Mouse (Mus musculus) megakaryocyte, embryonic 14.5 days (primary cell): ENCODE data around the gene Hoxc11. TPM values are rescaled to one million over a fixed set of nuclear protein-coding genes. Genes with fewer than 3 reads are reported as not detected.
A peak's percentile ranks its signal among the peaks of the same experiment; 100 is the strongest.

Experiments used
- H3K27me3 ChIP-seq: replicated peaks from 2 replicates; pipeline ENCODE3; 2012; ENCODE audit warnings: inconsistent platforms
- H3K36me3 ChIP-seq: replicated peaks from 2 replicates; pipeline ENCODE3; 2012; ENCODE audit warnings: low read length, inconsistent platforms, mixed read lengths
- H3K4me1 ChIP-seq: 2 replicates; pipeline ENCODE4 v1.6.1; 2012; ENCODE audit warnings: inconsistent platforms
- H3K4me3 ChIP-seq: replicated peaks from 2 replicates; pipeline ENCODE3; 2012; ENCODE audit warnings: moderate library complexity, mild to moderate bottlenecking, inconsistent platforms
- H3K9me3 ChIP-seq: 2 replicates; pipeline ENCODE4 v1.6.1; 2012; ENCODE audit warnings: inconsistent platforms
- FLI1 ChIP-seq: IDR thresholded peaks from 2 replicates; pipeline ENCODE4 v1.6.1; 2012; ENCODE audit warnings: low read length, inconsistent platforms, mixed read lengths
- GATA1 ChIP-seq: IDR thresholded peaks from 3 replicates; pipeline ENCODE4 v1.6.1; 2012; ENCODE audit warnings: mixed read lengths, low read length, inconsistent platforms, borderline replicate concordance
- polyA plus RNA-seq: library from polyadenylated mRNA; stranded (reverse); fragments of >175 nt; gene quantifications from 2 replicates; pipeline ENCODE4 v1.2.3, GENCODE M21; 2012; ENCODE audit warnings: low replicate concordance; ENCODE audit not compliant: insufficient read depth

Hoxc11 gene
- polyA plus RNA-seq, 1 experiment: not detected

DNA sequence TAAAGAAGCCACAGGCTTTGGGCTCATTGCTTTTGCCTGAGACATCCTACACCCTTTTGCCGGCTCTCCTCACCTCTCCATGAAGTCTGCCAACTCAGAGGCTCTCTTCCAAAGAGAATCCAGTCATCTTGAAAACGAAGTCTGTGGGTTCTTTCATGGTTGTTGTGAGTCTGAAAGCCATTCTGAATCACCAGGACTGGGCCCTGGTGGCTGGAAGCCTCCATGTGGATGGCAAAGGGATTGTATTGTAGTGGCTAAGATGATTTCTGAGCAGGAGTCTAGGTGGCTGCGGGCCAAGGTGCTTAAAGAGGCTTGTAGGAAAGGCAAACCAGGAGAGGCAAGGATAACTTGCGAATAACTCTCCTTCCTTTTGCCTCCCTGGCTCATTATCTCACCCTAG is 47.9 kb downstream of the Hoxc11 start:
- peaks cover 99% of the 10 kb centered on the region for H3K27me3 ChIP-seq
- H3K4me1 ChIP-seq: peaks cover 28% of the 10 kb centered on the region
- H3K9me3 ChIP-seq: no peaks in the 10 kb centered on the region; the same call in 1 of the 2 replicates
- TF ChIP-seq GATA1: no peak
- no peak for TF ChIP-seq FLI1
- no peak overlapping the region for H3K4me3 ChIP-seq
- no peaks in the 10 kb centered on the region for H3K36me3 ChIP-seq

DNA sequence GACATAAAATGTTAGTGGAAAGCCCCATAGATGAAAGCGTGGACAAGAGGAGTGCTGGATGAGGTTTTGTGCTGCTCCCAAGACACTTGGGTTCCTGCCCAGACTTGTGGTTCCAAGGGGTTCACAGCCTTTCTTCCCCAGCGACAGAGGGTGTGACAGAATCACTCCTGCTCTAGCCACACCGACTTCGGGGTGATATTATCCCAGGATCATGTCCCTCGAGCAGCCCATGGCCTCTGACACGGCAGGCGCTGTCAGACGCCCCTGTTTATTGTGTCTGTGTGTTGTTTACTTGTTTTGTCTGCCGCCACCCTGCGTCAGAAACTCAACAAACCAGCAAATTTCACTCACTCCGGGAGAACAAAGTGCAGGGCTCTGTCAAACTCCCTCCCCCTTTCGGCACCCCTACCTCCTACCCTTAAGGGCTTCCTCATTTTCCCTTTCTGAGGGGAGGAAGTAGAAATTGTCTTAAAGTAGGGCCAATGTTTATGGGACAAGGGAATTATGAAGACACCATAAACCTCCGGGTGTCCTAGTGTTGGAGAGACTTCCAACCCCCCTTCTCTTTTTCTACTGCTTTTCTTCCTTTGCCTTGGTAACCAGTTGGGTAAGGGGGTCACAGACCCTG is 48.7 kb downstream of the Hoxc11 start:
- no peaks in the 10 kb centered on the region; the same call in 1 of the 2 replicates for H3K9me3 ChIP-seq
- H3K27me3 ChIP-seq: peaks cover 99% of the 10 kb centered on the region
- H3K36me3 ChIP-seq: no peaks in the 10 kb centered on the region
- no peak for TF ChIP-seq GATA1
- TF ChIP-seq FLI1: no peak
- peak overlapping the region; percentile 8 for H3K4me3 ChIP-seq
- H3K4me1 ChIP-seq: peaks cover 28% of the 10 kb centered on the region

DNA sequence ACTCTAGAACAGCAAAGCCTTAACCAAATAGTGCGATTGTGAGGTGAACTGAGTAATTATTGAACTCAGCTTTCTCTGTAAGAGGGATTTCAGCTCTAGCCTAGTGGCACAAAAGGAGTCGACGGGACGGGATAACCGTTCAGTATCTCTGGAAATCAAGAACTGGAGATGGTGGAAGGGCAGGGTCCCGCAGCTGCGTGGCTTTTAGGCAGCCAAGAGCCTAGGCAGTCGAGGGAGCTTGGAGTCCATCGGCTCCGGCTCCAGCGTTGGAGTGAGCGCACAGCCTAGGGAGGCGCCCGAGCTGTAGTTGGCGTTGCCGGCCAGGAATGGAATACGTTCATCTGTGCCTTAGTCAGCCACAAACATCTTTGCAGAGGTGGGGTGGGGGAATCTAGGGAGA is 51.1 kb downstream of the Hoxc11 start:
- TF ChIP-seq FLI1 (no peak), GATA1 (no peak)
- H3K4me1 ChIP-seq: peaks cover 15% of the 10 kb centered on the region
- no peak overlapping the region for H3K4me3 ChIP-seq
- no peaks in the 10 kb centered on the region; the same call in 1 of the 2 replicates for H3K9me3 ChIP-seq
- H3K36me3 ChIP-seq: no peaks in the 10 kb centered on the region
- peaks cover 99% of the 10 kb centered on the region for H3K27me3 ChIP-seq

DNA sequence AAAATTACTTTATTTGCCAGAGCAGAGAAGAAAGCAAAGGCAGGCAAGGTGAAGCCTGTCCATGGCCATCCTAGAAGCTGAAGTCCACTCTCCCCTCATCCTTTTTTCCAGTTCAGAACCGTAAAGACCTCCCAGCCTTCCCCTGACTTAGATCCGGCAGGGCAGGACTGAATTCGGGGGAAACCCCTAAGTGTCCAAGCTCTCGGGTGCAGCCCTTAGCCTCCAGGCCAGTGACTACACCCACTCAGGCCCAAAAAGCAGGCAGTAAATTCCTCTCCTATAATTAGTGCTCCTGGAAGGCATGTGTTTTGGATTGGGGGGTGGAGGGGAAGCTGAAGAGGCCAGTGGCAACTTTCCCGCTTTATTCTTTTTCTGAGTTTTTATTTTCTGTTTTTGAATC is 51.6 kb downstream of the Hoxc11 start:
- Histone ChIP-seq H3K4me3 (no peak overlapping the region), H3K4me1 (peaks cover 14% of the 10 kb centered on the region), H3K9me3 (no peaks in the 10 kb centered on the region; the same call in 1 of the 2 replicates), H3K36me3 (no peaks in the 10 kb centered on the region), H3K27me3 (peaks cover 99% of the 10 kb centered on the region)
- TF ChIP-seq GATA1 (no peak), FLI1 (no peak)

DNA sequence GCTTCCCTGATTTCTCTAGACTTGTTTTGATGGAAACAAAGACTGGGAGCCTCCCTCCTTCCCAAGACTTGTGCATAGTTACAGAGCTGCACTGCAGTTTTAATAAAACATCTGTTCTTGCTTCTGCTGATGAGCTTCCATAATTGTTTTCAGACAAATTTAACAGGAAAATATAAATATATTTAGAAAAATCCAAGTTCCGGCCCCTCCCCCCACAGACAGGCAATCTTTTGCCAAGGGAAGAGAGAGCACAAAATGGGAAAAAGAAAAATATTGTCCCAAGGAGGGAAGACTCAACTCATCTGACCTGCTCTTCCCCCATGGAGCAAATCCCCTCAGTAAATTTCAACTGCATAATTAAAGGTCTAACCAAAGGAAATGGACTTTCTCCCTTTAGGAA is 52.1 kb downstream of the Hoxc11 start:
- Histone ChIP-seq H3K27me3 (peaks cover 99% of the 10 kb centered on the region), H3K9me3 (no peaks in the 10 kb centered on the region; the same call in 1 of the 2 replicates), H3K36me3 (no peaks in the 10 kb centered on the region), H3K4me3 (no peak overlapping the region), H3K4me1 (peaks cover 16% of the 10 kb centered on the region)
- TF ChIP-seq FLI1 (no peak), GATA1 (no peak)

Other genes with a start within 250 kb of the Hoxc11 start
- gene Calcoco1, start 232.2 kb upstream of the Hoxc11 start, polyA plus RNA-seq: 6.7 and 23.2 TPM in 2 replicates
- gene Hoxc13, start 33.3 kb upstream of the Hoxc11 start, polyA plus RNA-seq: not detected in 2 replicates
- not detected in 2 replicates for gene Hoxc12, start 17.7 kb upstream of the Hoxc11 start, polyA plus RNA-seq
- 0.08 TPM in 1 of 2 replicates, not detected in the other for gene Hoxc10, start 12.4 kb downstream of the Hoxc11 start, polyA plus RNA-seq
- gene Hoxc5, start 13.0 kb downstream of the Hoxc11 start, polyA plus RNA-seq: not detected in 2 replicates
- not detected in 2 replicates for gene Hoxc9, start 22.0 kb downstream of the Hoxc11 start, polyA plus RNA-seq
- gene Hoxc8, start 36.2 kb downstream of the Hoxc11 start, polyA plus RNA-seq: 0.04 TPM in 1 of 2 replicates, not detected in the other
- not detected in 2 replicates for gene Hoxc6, start 43.8 kb downstream of the Hoxc11 start, polyA plus RNA-seq
- not detected in 2 replicates for gene Hoxc4, start 64.5 kb downstream of the Hoxc11 start, polyA plus RNA-seq
- 0.73 and 2.1 TPM in 2 replicates for gene Smug1, start 212.7 kb downstream of the Hoxc11 start, polyA plus RNA-seq